ENCODE assay signal across 24 mouse cellular contexts in genomic region chr2:112727842-112728241, GRCm38 (mm10).
A peak's percentile ranks its signal among the peaks of the same experiment; 100 is the strongest.
DNase-seq lines count a peak whose midpoint lies in the region; ATAC-seq and TF ChIP-seq lines count a peak whose summit lies in the region.
"Had no signal": no experiment of that assay in that cellular context is flagged by ENCODE, and none has a peak within 500 bp of the region (broad histone marks: within the 10 kb centered on the region; RNA-seq: fewer than 3 reads in every experiment).

No protein-coding gene starts in this region.

- no peak overlapping the region for H3K27ac ChIP-seq in midbrain, embryonic 14.5 days (replicated peaks; ENCODE audit: low read depth, low read length)
- H3K27ac ChIP-seq in midbrain, embryonic 11.5 days (ENCODE audit: low read depth, low read length) = no peak overlapping the region
- no peak overlapping the region for H3K27ac ChIP-seq in MEL (ENCODE audit: control insufficient read depth, low read depth, low read length)
- H3K27ac ChIP-seq: embryonic facial prominence, embryonic 12.5 days; forebrain, embryonic 10.5 days; forebrain, embryonic 15.5 days; hindbrain, embryonic 12.5 days; kidney, postnatal 0 days; limb, embryonic 15.5 days; liver, embryonic 13.5 days; midbrain, embryonic 15.5 days had no signal

- H3K36me3 ChIP-seq in midbrain, embryonic 14.5 days (ENCODE audit: control insufficient read depth, insufficient read depth, low read length) = no peaks in the 10 kb centered on the region
- H3K36me3 ChIP-seq in midbrain, embryonic 11.5 days (ENCODE audit: control insufficient read depth, insufficient read depth, low read length) = no peaks in the 10 kb centered on the region
- H3K36me3 ChIP-seq in MEL (ENCODE audit: control insufficient read depth in 1 of 2, insufficient read depth in 2 of 2, low read length in 2 of 2) = peaks cover 0 to 5% of the 10 kb centered on the region in 2 experiments; a peak in 2 of 4 replicates
- H3K36me3 ChIP-seq: embryonic facial prominence, embryonic 12.5 days; forebrain, embryonic 10.5 days; forebrain, embryonic 15.5 days; hindbrain, embryonic 12.5 days; limb, embryonic 15.5 days; liver, embryonic 13.5 days; midbrain, embryonic 15.5 days had no signal

- 36% methylated on average over 6 of the region's 6 CpGs for WGBS in midbrain, embryonic 14.5 days
- 50% methylated on average over 6 of the region's 6 CpGs for WGBS in midbrain, embryonic 11.5 days
- WGBS in large intestine, adult 2 months = 22% methylated on average over 6 of the region's 6 CpGs

- DNase-seq in gastrocnemius, postnatal 14 days = peak; percentile 7
- DNase-seq in gastrocnemius, postnatal 25 days = no peak
- DNase-seq in midbrain, embryonic 14.5 days = peak; percentile 45
- DNase-seq in midbrain, embryonic 11.5 days (ENCODE audit: low spot score, missing footprints) = no peak
- DNase-seq in MEL (ENCODE audit: low read depth, low spot score) = peak; percentile 29
- peak; percentile 19 for DNase-seq in large intestine, adult 2 months (ENCODE audit: low read depth, low spot score)
- no peak for DNase-seq in testis, postnatal 14 days (ENCODE audit: low spot score)
- DNase-seq: adrenal gland, postnatal 14 days; B cell, adult 2 months; cerebellum, adult 18-20 months; kidney, adult 8-10 months; liver, embryonic 13.5 days; lung, adult 18-20 months; lung, postnatal 4 days had no signal

- no peaks in the 10 kb centered on the region for H3K27me3 ChIP-seq in midbrain, embryonic 14.5 days (ENCODE audit: control insufficient read depth, insufficient read depth, low read length)
- H3K27me3 ChIP-seq in midbrain, embryonic 11.5 days (ENCODE audit: control insufficient read depth, insufficient read depth, low read length) = no peaks in the 10 kb centered on the region
- H3K27me3 ChIP-seq in MEL (ENCODE audit: control insufficient read depth in 1 of 2, insufficient read depth in 2 of 2, low read length in 2 of 2) = peaks cover 10 to 11% of the 10 kb centered on the region in 2 experiments
- H3K27me3 ChIP-seq: embryonic facial prominence, embryonic 12.5 days; forebrain, embryonic 15.5 days; hindbrain, embryonic 12.5 days; limb, embryonic 15.5 days; liver, embryonic 13.5 days; midbrain, embryonic 15.5 days had no signal

- TF ChIP-seq POLR2A in MEL (IDR thresholded peaks at IDR 0.05; ENCODE audit: control insufficient read depth in 1 of 2, insufficient read depth in 1 of 2, low read depth in 1 of 2, low read length in 2 of 2, poor library complexity in 1 of 2) = no peak

- TF ChIP-seq RAD21 in MEL (IDR thresholded peaks at IDR 0.05; ENCODE audit: low read depth, low read length) = no peak

- TF ChIP-seq EP300 in MEL (IDR thresholded peaks at IDR 0.05; ENCODE audit: low read depth in 1 of 2, low read length in 2 of 2) = no peak

- no peak overlapping the region for H3K4me3 ChIP-seq in midbrain, embryonic 14.5 days (replicated peaks; ENCODE audit: low read depth, low read length)
- no peak overlapping the region for H3K4me3 ChIP-seq in midbrain, embryonic 11.5 days (ENCODE audit: low read depth, low read length)
- no peak overlapping the region for H3K4me3 ChIP-seq in MEL (ENCODE audit: control insufficient read depth in 1 of 2, insufficient read depth in 1 of 2, low read depth in 2 of 2, low read length in 2 of 2)
- H3K4me3 ChIP-seq: embryonic facial prominence, embryonic 12.5 days; forebrain, embryonic 10.5 days; forebrain, embryonic 15.5 days; hindbrain, embryonic 12.5 days; limb, embryonic 15.5 days; liver, embryonic 13.5 days; megakaryocyte, embryonic 14.5 days; midbrain, embryonic 15.5 days had no signal

- no peaks in the 10 kb centered on the region for H3K9me3 ChIP-seq in midbrain, embryonic 14.5 days (ENCODE audit: control insufficient read depth, low read length)
- no peaks in the 10 kb centered on the region for H3K9me3 ChIP-seq in midbrain, embryonic 11.5 days (ENCODE audit: control insufficient read depth, low read length)
- H3K9me3 ChIP-seq in MEL (replicated peaks; ENCODE audit: insufficient read depth, low read length) = no peaks in the 10 kb centered on the region
- H3K9me3 ChIP-seq: embryonic facial prominence, embryonic 12.5 days; forebrain, embryonic 10.5 days; forebrain, embryonic 15.5 days; hindbrain, embryonic 12.5 days; limb, embryonic 15.5 days; liver, embryonic 13.5 days; megakaryocyte, embryonic 14.5 days; midbrain, embryonic 15.5 days had no signal

- H3K9ac ChIP-seq in midbrain, embryonic 14.5 days (replicated peaks; ENCODE audit: low read length) = no peak overlapping the region
- no peak overlapping the region for H3K9ac ChIP-seq in midbrain, embryonic 11.5 days (ENCODE audit: low read length)
- H3K9ac ChIP-seq in MEL (ENCODE audit: control insufficient read depth, low read depth, low read length, poor library complexity, severe bottlenecking) = no peak overlapping the region
- H3K9ac ChIP-seq: embryonic facial prominence, embryonic 12.5 days; forebrain, embryonic 15.5 days; hindbrain, embryonic 12.5 days; limb, embryonic 15.5 days; liver, embryonic 13.5 days; midbrain, embryonic 15.5 days had no signal

- no peak overlapping the region for H3K4me2 ChIP-seq in midbrain, embryonic 14.5 days (ENCODE audit: low read length)
- H3K4me2 ChIP-seq in midbrain, embryonic 11.5 days = no peak overlapping the region
- H3K4me2 ChIP-seq: embryonic facial prominence, embryonic 12.5 days; forebrain, embryonic 15.5 days; hindbrain, embryonic 12.5 days; limb, embryonic 15.5 days; liver, embryonic 13.5 days; midbrain, embryonic 15.5 days had no signal

- H3K79me2 ChIP-seq in MEL (ENCODE audit: control insufficient read depth, insufficient read depth, low read length, poor library complexity) = no peaks in the 10 kb centered on the region

- 0 out of 2 replicates have a peak, but pooled peaks cover 3% of the 10 kb centered on the region for H3K4me1 ChIP-seq in midbrain, embryonic 14.5 days (ENCODE audit: control insufficient read depth, insufficient read depth, low read length)
- H3K4me1 ChIP-seq in midbrain, embryonic 11.5 days (ENCODE audit: control insufficient read depth, insufficient read depth, low read length) = no peaks in the 10 kb centered on the region
- peaks cover 0 to 5% of the 10 kb centered on the region in 2 experiments; a peak in 2 of 4 replicates for H3K4me1 ChIP-seq in MEL (ENCODE audit: control insufficient read depth in 1 of 2, insufficient read depth in 2 of 2, low read length in 2 of 2)
- H3K4me1 ChIP-seq: embryonic facial prominence, embryonic 12.5 days; forebrain, embryonic 15.5 days; limb, embryonic 15.5 days; liver, embryonic 13.5 days; megakaryocyte, embryonic 14.5 days had no signal

- intact Hi-C loops in gastrocnemius, postnatal 14 days (cut with DNase I; ENCODE audit: low total_unique reads) = no loop called here

- ATAC-seq in midbrain, embryonic 14.5 days (ENCODE audit: low FRiP score, low TSS enrichment) = peak; percentile 22; the same call in 1 of the 2 replicates
- ATAC-seq in midbrain, embryonic 11.5 days (ENCODE audit: low FRiP score) = no peak
- ATAC-seq: forebrain, embryonic 15.5 days; intestine, embryonic 16.5 days; lung, postnatal 0 days; midbrain, embryonic 15.5 days had no signal

- TF ChIP-seq CTCF in MEL (IDR thresholded peaks at IDR 0.05 in 2 of 3, conservative IDR thresholded peaks at IDR 0.05 in 1 of 3; ENCODE audit: control insufficient read depth in 1 of 3, insufficient read depth in 1 of 3, low read depth in 2 of 3, low read length in 3 of 3, poor library complexity in 1 of 3, severe bottlenecking in 1 of 3) = no peak

TF ChIP-seq in MEL, 35 proteins besides CTCF, POLR2A, EP300 and RAD21:
- TF ChIP-seq BHLHE40 (IDR thresholded peaks at IDR 0.05; ENCODE audit: borderline replicate concordance, low read depth, low read length) (peak; percentile 81), HCFC1 (IDR thresholded peaks at IDR 0.05; ENCODE audit: low read depth, low read length) (no peak), MXI1 (IDR thresholded peaks at IDR 0.05; ENCODE audit: low read depth, low read length) (no peak), ETS1 (IDR thresholded peaks at IDR 0.05; ENCODE audit: low read depth, low read length) (0 out of 2 replicates have a peak, but pooled peaks have one; percentile 10), ZNF384 (IDR thresholded peaks at IDR 0.05; ENCODE audit: low read depth, low read length) (peak; percentile 67), MAX (IDR thresholded peaks at IDR 0.05; ENCODE audit: low read length) (no peak)

Comparison
In these comparisons a context has a peak if more than half of its experiments do, and no peak if none do; other contexts are left out.
1. DNase-seq: peak in gastrocnemius, postnatal 14 days (single experiment), midbrain, embryonic 14.5 days (single experiment), MEL (single experiment) and large intestine, adult 2 months (single experiment); none in gastrocnemius, postnatal 25 days (single experiment), midbrain, embryonic 11.5 days (single experiment) and testis, postnatal 14 days (single experiment).